In genomic region chr6:82401595-82402451, GRCm38 (mm10) we compare ENCODE assay signal across 8 mouse cellular contexts. TPM values are rescaled to one million over a fixed set of nuclear protein-coding genes. Genes with fewer than 3 reads are reported as not detected.
DNase-seq lines count a peak whose midpoint lies in the region; ATAC-seq lines count a peak whose summit lies in the region.

Tacr1 (plus strand) TSS chr6:82402334.

- WGBS in hindbrain, embryonic 15.5 days = under 1% methylated on average over 28 of the region's 28 CpGs
- WGBS in liver, embryonic 12.5 days (ENCODE audit: insufficient replicate concordance) = 2% methylated on average over 27 of the region's 28 CpGs

- ATAC-seq in hindbrain, embryonic 15.5 days (ENCODE audit: low FRiP score, low read depth) = peak; percentile 91
- no peak for ATAC-seq in liver, embryonic 12.5 days

- peak within 1 kb of the TSS; percentile 34 for H3K9ac ChIP-seq in hindbrain, embryonic 15.5 days
- no peak within 1 kb of the TSS for H3K9ac ChIP-seq in liver, embryonic 12.5 days

- H3K27me3 ChIP-seq in hindbrain, embryonic 15.5 days = peaks cover 19% of the 10 kb centered on the region
- H3K27me3 ChIP-seq in liver, embryonic 12.5 days (replicated peaks) = peaks cover 49% of the 10 kb centered on the region

- peak within 1 kb of the TSS; percentile 47 for H3K27ac ChIP-seq in hindbrain, embryonic 15.5 days (replicated peaks)
- no peak within 1 kb of the TSS for H3K27ac ChIP-seq in liver, embryonic 12.5 days

- peak within 1 kb of the TSS; percentile 76 for H3K4me2 ChIP-seq in hindbrain, embryonic 15.5 days
- peak within 1 kb of the TSS; percentile 48 for H3K4me2 ChIP-seq in liver, embryonic 12.5 days

- peaks cover 28% of the 10 kb centered on the region for H3K4me1 ChIP-seq in hindbrain, embryonic 15.5 days (replicated peaks)
- H3K4me1 ChIP-seq in liver, embryonic 12.5 days = no peaks in the 10 kb centered on the region

- no peaks in the 10 kb centered on the region for H3K9me3 ChIP-seq in hindbrain, embryonic 15.5 days
- no peaks in the 10 kb centered on the region for H3K9me3 ChIP-seq in liver, embryonic 12.5 days (replicated peaks)

- peak; percentile 14 to 26 for DNase-seq in cerebellum, adult 18-20 months
- DNase-seq in cerebellum, adult 11 months = no peak
- peak; percentile 59 for DNase-seq in testis, postnatal 10 days (ENCODE audit: low spot score)
- no peak for DNase-seq in testis, postnatal 14 days (ENCODE audit: low spot score)
- peak; percentile 36 to 39 for DNase-seq in right cerebral cortex, postnatal 36 days (ENCODE audit: low spot score in 2 of 2)
- DNase-seq in adrenal gland, postnatal 10 days = no peak

- no peaks in the 10 kb centered on the region for H3K36me3 ChIP-seq in hindbrain, embryonic 15.5 days
- no peaks in the 10 kb centered on the region for H3K36me3 ChIP-seq in liver, embryonic 12.5 days

- peak within 1 kb of the TSS; percentile 38 for H3K4me3 ChIP-seq in hindbrain, embryonic 15.5 days
- peak within 1 kb of the TSS; percentile 15 for H3K4me3 ChIP-seq in liver, embryonic 12.5 days

RNA-seq across cellular contexts. Expression of gene Tacr1, which starts in this region (rescaled TPM):
- 4.1 and 5.0 TPM in 2 replicates for polyA plus RNA-seq in hindbrain, embryonic 15.5 days (2015; fragmentation: Nextera tagmentation; extraction: Ambion mirVana)
- 0.02 TPM in 1 of 2 replicates, not detected in the other for polyA plus RNA-seq in liver, embryonic 12.5 days (2016; fragmentation: Nextera tagmentation; extraction: Ambion mirVana)
- under 1 TPM; 0.06 to 0.12 TPM for total RNA-seq in adrenal gland, postnatal 10 days (2021)

Comparison
In these comparisons a context has a peak if more than half of its experiments do, and no peak if none do; other contexts are left out.
1. DNase-seq: peak in cerebellum, adult 18-20 months (2 of 2), testis, postnatal 10 days (single experiment) and right cerebral cortex, postnatal 36 days (2 of 2); none in cerebellum, adult 11 months (single experiment), testis, postnatal 14 days (single experiment) and adrenal gland, postnatal 10 days (single experiment).